Mouse (Mus musculus) lung, postnatal 10 days (tissue): ENCODE results near the gene 1500009L16Rik.

ENCODE experiments used
- DNase-seq: peaks from one replicate; pipeline ENCODE4 v3.0.0; 2021

Gene 1500009L16Rik

GRCm38 (mm10) chr10:83722579-83723031 is at the start of gene 1500009L16Rik:
Gene 1500009L16Rik (plus strand): TSS chr10:83722865.
- DNase-seq = peak; percentile 88

GRCm38 (mm10) chr10:83681334-83681733 is 41.3 kb upstream of the 1500009L16Rik start:
- no peak for DNase-seq

- no peak for DNase-seq
Measured at GRCm38 (mm10) chr10:83688215-83688614, 34.5 kb upstream of the 1500009L16Rik start.

- DNase-seq = no peak
Measured at GRCm38 (mm10) chr10:83692175-83692895, 30.3 kb upstream of the 1500009L16Rik start.

GRCm38 (mm10) chr10:83696226-83696625 is 26.4 kb upstream of the 1500009L16Rik start:
- no peak for DNase-seq

- DNase-seq = no peak
Measured at GRCm38 (mm10) chr10:83706628-83707027, 16.0 kb upstream of the 1500009L16Rik start.

GRCm38 (mm10) chr10:83709920-83710319 is 12.7 kb upstream of the 1500009L16Rik start:
- no peak for DNase-seq

GRCm38 (mm10) chr10:83711769-83712168 is 10.9 kb upstream of the 1500009L16Rik start:
- DNase-seq = no peak

GRCm38 (mm10) chr10:83718855-83719474 is 3.7 kb upstream of the 1500009L16Rik start:
- DNase-seq = no peak

- peak; percentile 63 for DNase-seq
Measured at GRCm38 (mm10) chr10:83723055-83723454, 390 bp downstream of the 1500009L16Rik start.

- DNase-seq = no peak
Measured at GRCm38 (mm10) chr10:83724351-83725059, 1.8 kb downstream of the 1500009L16Rik start.

- peak; percentile 88 for DNase-seq
Measured at GRCm38 (mm10) chr10:83726164-83726563, 3.5 kb downstream of the 1500009L16Rik start.

- DNase-seq = no peak
Measured at GRCm38 (mm10) chr10:83727846-83728245, 5.2 kb downstream of the 1500009L16Rik start.

GRCm38 (mm10) chr10:83728529-83728928 is 5.9 kb downstream of the 1500009L16Rik start:
- DNase-seq = no peak

GRCm38 (mm10) chr10:83729076-83729475 is 6.4 kb downstream of the 1500009L16Rik start:
- no peak for DNase-seq

- DNase-seq = peak; percentile 91
Measured at GRCm38 (mm10) chr10:83729492-83729891, 6.8 kb downstream of the 1500009L16Rik start.

- DNase-seq = no peak
Measured at GRCm38 (mm10) chr10:83733725-83734124, 11.1 kb downstream of the 1500009L16Rik start.

GRCm38 (mm10) chr10:83738996-83739655 is 16.5 kb downstream of the 1500009L16Rik start:
- DNase-seq = peak; percentile 39

- peak; percentile 75 for DNase-seq
Measured at GRCm38 (mm10) chr10:83744656-83745055, 22.0 kb downstream of the 1500009L16Rik start.

- no peak for DNase-seq
Measured at GRCm38 (mm10) chr10:83753056-83753455, 30.4 kb downstream of the 1500009L16Rik start.

- peak; percentile 46 for DNase-seq
Measured at GRCm38 (mm10) chr10:83757343-83757962, 34.8 kb downstream of the 1500009L16Rik start.

GRCm38 (mm10) chr10:83758732-83759131 is 36.1 kb downstream of the 1500009L16Rik start:
- no peak for DNase-seq

GRCm38 (mm10) chr10:83760535-83760934 is 37.9 kb downstream of the 1500009L16Rik start:
- DNase-seq = no peak
